Mouse (Mus musculus) heart, embryonic 16.5 days (tissue): Measurements from ENCODE around the gene Farp2. TPM values are rescaled to one million over a fixed set of nuclear protein-coding genes. Genes with fewer than 3 reads are reported as not detected.

Experiments used
- ATAC-seq: fragments of 200-750 bp; cut with Nextera tagmentation; replicated peaks from 2 replicates; pipeline ENCODE4 v1.8.0; 2017; ENCODE audit warnings: moderate number of reproducible peaks; ENCODE audit not compliant: insufficient read depth, low FRiP score; ENCODE audit errors: extremely low read depth
- H3K27ac ChIP-seq: fragments of 300-500 bp; sonication (generic); 2 replicates; pipeline ENCODE4 v1.5.1; 2014; ENCODE audit warnings: mild to moderate bottlenecking, low read length, control low read depth, moderate library complexity
- H3K27me3 ChIP-seq: fragments of 300-500 bp; sonication (generic); 2 replicates; pipeline ENCODE4 v1.6.1; 2014; ENCODE audit warnings: low read length, mixed read lengths; ENCODE audit not compliant: control insufficient read depth, insufficient read depth
- H3K36me3 ChIP-seq: fragments of 300-500 bp; sonication (generic); 2 replicates; pipeline ENCODE4 v1.6.1; 2014; ENCODE audit not compliant: control insufficient read depth, insufficient read depth
- H3K4me1 ChIP-seq: fragments of 300-500 bp; sonication (generic); 2 replicates; pipeline ENCODE4 v1.6.1; 2014; ENCODE audit warnings: low read length, mixed read lengths; ENCODE audit not compliant: control insufficient read depth, insufficient read depth
- H3K4me2 ChIP-seq: fragments of 300-500 bp; sonication (generic); 2 replicates; pipeline ENCODE4 v1.6.1; 2014; ENCODE audit warnings: low read depth, mild to moderate bottlenecking, control low read depth, low read length
- H3K4me3 ChIP-seq: fragments of 300-500 bp; sonication (generic); 2 replicates; pipeline ENCODE4 v1.5.1; 2014; ENCODE audit warnings: mild to moderate bottlenecking, control low read depth, low read length
- H3K9ac ChIP-seq: fragments of 300-500 bp; sonication (generic); 2 replicates; pipeline ENCODE4 v1.6.1; 2014; ENCODE audit warnings: low read length, control low read depth
- H3K9me3 ChIP-seq: fragments of 300-500 bp; sonication (generic); replicated peaks from 2 replicates; pipeline ENCODE4 v1.6.1; 2016; ENCODE audit warnings: low read length; ENCODE audit not compliant: control insufficient read depth
- WGBS: fragments of 180-500 bp; shearing (Covaris S2); extraction: QIAGEN DNeasy Blood & Tissue Kit; methylation state at CpG from one replicate; pipeline ENCODE4 v1.1.7; 2014; 5-methylcytosine and 5-hydroxymethylcytosine counted together
- polyA plus RNA-seq: library from polyadenylated mRNA; unstranded; fragments of >200 nt; fragmentation: Nextera tagmentation; extraction: Ambion mirVana; gene quantifications from 2 replicates; pipeline ENCODE4 v1.2.1, GENCODE M21; 2015

The Farp2 gene
- polyA plus RNA-seq, 1 experiment from 2014 or later: 3.8 TPM

GRCm38 (mm10) chr1:93608696-93609245 is 96.9 kb downstream of the Farp2 start:
- H3K27ac ChIP-seq: no peak overlapping the region
- H3K27me3 ChIP-seq: no peaks in the 10 kb centered on the region
- no peaks in the 10 kb centered on the region for H3K36me3 ChIP-seq
- 62% methylated on average over 4 of the region's 4 CpGs for WGBS
- no peak overlapping the region for H3K4me3 ChIP-seq
- H3K9me3 ChIP-seq: no peaks in the 10 kb centered on the region
- ATAC-seq: no peak
- H3K4me1 ChIP-seq: no peaks in the 10 kb centered on the region
- no peak overlapping the region for H3K9ac ChIP-seq
- no peak overlapping the region for H3K4me2 ChIP-seq

DNA sequence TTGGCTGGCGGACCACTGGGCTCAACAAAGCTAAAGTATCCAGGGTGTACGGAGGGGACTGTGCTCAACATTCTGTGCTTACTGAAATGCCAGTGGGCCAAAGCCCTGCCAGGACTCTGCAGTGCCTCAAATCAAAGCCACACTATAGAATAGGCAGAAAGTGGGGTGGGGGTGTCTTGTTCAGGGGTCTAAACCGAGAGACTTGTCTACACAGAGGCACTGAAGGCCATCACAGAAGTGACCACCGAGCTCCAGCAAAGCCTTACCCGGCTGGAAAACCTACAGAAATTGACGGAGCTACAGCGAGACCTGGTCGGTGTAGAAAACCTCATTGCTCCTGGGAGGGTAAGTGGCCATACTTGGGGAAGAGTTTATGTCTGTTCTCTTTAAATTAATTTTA is 97.9 kb downstream of the Farp2 start:
- Histone ChIP-seq H3K27ac (no peak overlapping the region), H3K4me2 (no peak overlapping the region), H3K9ac (no peak overlapping the region), H3K4me3 (no peak overlapping the region), H3K36me3 (no peaks in the 10 kb centered on the region), H3K9me3 (no peaks in the 10 kb centered on the region), H3K27me3 (no peaks in the 10 kb centered on the region), H3K4me1 (no peaks in the 10 kb centered on the region)
- WGBS: 82% methylated on average over 8 of the region's 8 CpGs
- no peak for ATAC-seq

DNA sequence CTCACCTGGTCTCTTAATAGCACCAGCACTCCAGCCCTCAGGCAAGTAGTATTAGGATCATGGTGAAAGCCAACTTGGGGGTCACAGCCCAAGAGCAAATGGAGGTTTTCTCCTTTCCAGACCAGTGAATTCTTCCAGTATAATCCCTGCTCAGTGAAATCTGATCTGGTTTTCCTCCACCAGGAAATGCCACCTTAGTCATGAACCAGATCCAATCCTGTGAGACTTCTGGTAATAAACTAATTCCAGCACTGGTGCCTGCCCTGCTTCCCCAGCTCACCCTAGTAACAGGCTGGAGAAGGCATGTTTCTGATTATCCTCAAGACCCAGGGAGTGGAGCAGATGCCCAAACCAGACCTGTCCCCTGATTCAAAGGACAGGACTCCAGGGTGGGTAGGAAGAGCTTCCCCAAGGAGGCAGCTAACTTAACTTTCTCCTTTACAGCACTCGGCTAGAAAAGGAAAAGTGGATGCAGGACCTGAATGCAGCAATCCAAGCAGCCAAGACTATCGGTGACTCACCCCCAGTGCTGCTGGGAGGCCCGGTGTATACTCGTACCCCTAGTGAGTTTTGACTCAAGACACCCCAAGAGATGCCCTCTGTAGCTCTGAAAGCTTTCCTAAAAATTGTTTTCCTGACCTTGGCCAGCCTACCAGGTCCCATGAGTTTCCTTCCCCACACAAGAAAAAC is 106.3 kb downstream of the Farp2 start:
- Histone ChIP-seq H3K4me3 (no peak overlapping the region), H3K27ac (no peak overlapping the region), H3K4me2 (no peak overlapping the region), H3K9me3 (no peaks in the 10 kb centered on the region), H3K9ac (no peak overlapping the region), H3K4me1 (no peaks in the 10 kb centered on the region), H3K36me3 (peaks cover 19% of the 10 kb centered on the region), H3K27me3 (no peaks in the 10 kb centered on the region)
- no peak for ATAC-seq
- WGBS: 90% methylated on average over 4 of the region's 4 CpGs

DNA sequence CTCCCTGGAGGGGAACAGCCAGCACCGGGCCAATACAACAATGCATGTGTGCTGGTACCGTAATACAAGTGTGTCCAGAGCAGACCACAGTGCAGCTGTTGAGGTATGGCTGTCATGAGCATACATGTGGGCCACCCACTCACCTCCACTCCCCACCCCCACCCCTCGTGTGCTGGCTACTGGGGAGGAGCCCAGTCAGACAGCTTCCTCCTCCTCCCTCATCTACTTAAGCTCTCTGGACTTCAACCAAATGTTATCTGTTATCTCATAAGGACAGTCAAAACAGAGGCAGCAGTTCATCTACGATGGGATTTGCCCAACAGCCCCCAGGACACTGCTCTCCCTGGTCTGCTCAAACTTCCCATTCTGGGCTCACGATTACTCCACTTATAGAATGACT is 107.1 kb downstream of the Farp2 start:
- no peaks in the 10 kb centered on the region for H3K4me1 ChIP-seq
- 58% methylated on average over 5 of the region's 5 CpGs for WGBS
- H3K4me3 ChIP-seq: no peak overlapping the region
- H3K4me2 ChIP-seq: no peak overlapping the region
- no peak overlapping the region for H3K9ac ChIP-seq
- H3K9me3 ChIP-seq: no peaks in the 10 kb centered on the region
- no peak overlapping the region for H3K27ac ChIP-seq
- no peak for ATAC-seq
- H3K36me3 ChIP-seq: peaks cover 26% of the 10 kb centered on the region
- H3K27me3 ChIP-seq: no peaks in the 10 kb centered on the region

DNA sequence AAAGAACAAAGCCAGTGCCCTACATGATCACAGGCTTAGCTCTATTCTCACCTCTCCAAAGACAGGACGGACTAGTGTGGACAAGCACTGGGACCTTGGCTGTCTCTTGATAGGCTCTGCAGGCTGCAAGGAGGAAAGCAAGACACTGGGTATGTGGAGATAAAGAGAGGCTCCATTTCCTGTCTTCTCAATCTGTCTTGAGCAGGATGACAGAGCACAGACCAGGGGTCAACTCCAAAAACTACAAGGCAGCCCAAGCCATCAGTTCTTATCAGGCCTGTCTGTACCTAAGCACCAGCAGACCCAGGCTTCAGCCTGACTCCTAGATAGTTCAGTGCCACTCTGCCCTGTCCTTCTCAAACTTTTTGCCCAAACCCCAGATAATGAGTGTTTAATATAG is 112.6 kb downstream of the Farp2 start:
- Histone ChIP-seq H3K27ac (no peak overlapping the region), H3K4me2 (no peak overlapping the region), H3K27me3 (no peaks in the 10 kb centered on the region), H3K9ac (no peak overlapping the region), H3K9me3 (no peaks in the 10 kb centered on the region), H3K4me3 (no peak overlapping the region), H3K36me3 (peaks cover 74% of the 10 kb centered on the region), H3K4me1 (no peaks in the 10 kb centered on the region)
- 44% methylated on average over 1 of the region's 1 CpGs for WGBS
- ATAC-seq: no peak

DNA sequence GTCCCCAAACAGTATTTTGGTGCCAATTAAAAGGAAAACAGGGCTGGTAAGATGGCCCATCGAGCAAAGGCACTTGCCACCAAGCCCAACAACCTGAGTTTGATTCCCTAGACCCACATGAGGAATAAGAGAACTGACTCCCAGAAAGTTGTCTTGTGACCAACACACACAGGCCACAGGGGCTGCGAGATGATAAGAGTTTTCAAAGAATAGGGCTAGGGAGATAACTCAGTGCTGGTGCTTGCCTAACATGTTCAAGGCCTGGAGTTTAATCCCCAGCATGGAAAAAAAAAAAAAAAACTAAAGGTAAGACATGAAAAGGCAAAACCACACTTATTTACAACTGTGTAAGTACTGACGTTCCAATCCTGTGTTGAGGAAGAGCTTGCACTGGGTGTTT is 118.9 kb downstream of the Farp2 start:
- no peaks in the 10 kb centered on the region for H3K9me3 ChIP-seq
- peaks cover 36% of the 10 kb centered on the region for H3K36me3 ChIP-seq
- no peaks in the 10 kb centered on the region for H3K27me3 ChIP-seq
- H3K4me1 ChIP-seq: peaks cover 22% of the 10 kb centered on the region
- H3K27ac ChIP-seq: no peak overlapping the region
- no peak overlapping the region for H3K4me2 ChIP-seq
- no peak overlapping the region for H3K9ac ChIP-seq
- WGBS: 81% methylated on average over 3 of the region's 3 CpGs
- ATAC-seq: no peak
- no peak overlapping the region for H3K4me3 ChIP-seq

DNA sequence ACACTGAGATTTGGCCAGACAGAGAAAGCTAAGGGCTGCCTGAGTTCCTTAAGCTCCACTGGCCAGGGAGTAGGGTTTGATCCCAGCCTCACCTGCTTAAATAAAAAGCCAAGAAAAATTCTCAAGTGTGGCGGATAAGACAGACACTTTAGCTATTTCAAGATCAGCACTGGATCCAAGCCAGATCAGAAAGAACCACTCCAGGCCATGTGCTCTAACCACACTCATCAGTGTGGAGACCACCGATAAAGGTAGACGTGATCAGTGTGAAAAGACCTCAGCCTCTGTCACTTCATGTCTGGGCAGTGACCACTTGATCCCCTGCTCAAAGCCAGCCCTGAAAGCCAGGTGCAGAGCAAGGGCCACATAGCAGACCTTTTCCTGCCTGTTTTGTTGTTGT is 120.8 kb downstream of the Farp2 start:
- no peak overlapping the region for H3K4me2 ChIP-seq
- H3K27me3 ChIP-seq: no peaks in the 10 kb centered on the region
- 62% methylated on average over 3 of the region's 3 CpGs for WGBS
- no peak overlapping the region for H3K4me3 ChIP-seq
- H3K9me3 ChIP-seq: no peaks in the 10 kb centered on the region
- peaks cover 19% of the 10 kb centered on the region for H3K36me3 ChIP-seq
- H3K27ac ChIP-seq: no peak overlapping the region
- H3K9ac ChIP-seq: no peak overlapping the region
- no peak for ATAC-seq
- H3K4me1 ChIP-seq: peaks cover 22% of the 10 kb centered on the region

DNA sequence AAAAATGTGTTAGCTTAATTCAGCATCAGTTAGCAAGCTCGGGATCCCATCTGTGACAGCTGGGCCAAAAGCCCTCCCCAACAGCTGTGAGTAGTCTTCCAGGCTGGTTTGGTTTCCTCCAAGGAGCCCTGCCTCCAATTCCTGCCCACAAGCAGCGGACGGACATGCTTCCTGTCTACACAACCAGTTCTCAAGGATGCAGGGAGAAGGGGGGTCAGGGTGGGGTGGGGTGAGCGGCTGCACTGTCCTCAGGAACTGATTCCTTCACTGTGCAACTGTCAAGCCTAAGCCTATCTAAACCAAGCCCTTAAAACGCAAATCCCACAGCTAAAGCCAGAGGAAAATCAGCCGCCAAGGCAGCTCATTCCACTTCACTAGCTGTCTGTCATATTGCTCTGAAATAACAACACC is 122.6 kb downstream of the Farp2 start:
- Histone ChIP-seq H3K4me1 (peaks cover 22% of the 10 kb centered on the region), H3K27ac (peak overlapping the region; percentile 93), H3K9me3 (no peaks in the 10 kb centered on the region), H3K9ac (peak overlapping the region; percentile 97), H3K4me2 (peak overlapping the region; percentile 91), H3K4me3 (peak overlapping the region; percentile 93), H3K36me3 (0 out of 2 replicates have a peak, but pooled peaks cover 5% of the 10 kb centered on the region), H3K27me3 (no peaks in the 10 kb centered on the region)
- 3% methylated on average over 6 of the region's 6 CpGs for WGBS
- no peak for ATAC-seq

- peak overlapping the region; percentile 93 for H3K27ac ChIP-seq
- WGBS: under 1% methylated on average over 57 of the region's 58 CpGs
- H3K27me3 ChIP-seq: no peaks in the 10 kb centered on the region
- peak overlapping the region; percentile 91 for H3K4me2 ChIP-seq
- peaks cover 22% of the 10 kb centered on the region for H3K4me1 ChIP-seq
- peak; percentile 21 for ATAC-seq
- peak overlapping the region; percentile 93 for H3K4me3 ChIP-seq
- peak overlapping the region; percentile 97 for H3K9ac ChIP-seq
- 0 out of 2 replicates have a peak, but pooled peaks cover 5% of the 10 kb centered on the region for H3K36me3 ChIP-seq
- no peaks in the 10 kb centered on the region for H3K9me3 ChIP-seq
These were observed 123.3 kb downstream of the Farp2 start for GRCm38 (mm10) chr1:93635091-93635579.
